Comparison of ENCODE assay signal across 9 mouse cellular contexts in genomic region chr19:46511263-46511662, GRCm38 (mm10). TPM values are rescaled to one million over a fixed set of nuclear protein-coding genes. Genes with fewer than 3 reads are reported as not detected.
DNase-seq lines count a peak whose midpoint lies in the region; ATAC-seq and TF ChIP-seq lines count a peak whose summit lies in the region.
"Had no signal": no experiment of that assay in that cellular context is flagged by ENCODE, and none has a peak within 500 bp of the region (broad histone marks: within the 10 kb centered on the region; RNA-seq: fewer than 3 reads in every experiment).

No protein-coding gene starts in this region.

- intact Hi-C loops in heart, postnatal 14 days (cut with DNase I): loop anchor here (2.0 kb wide), 1 partner anchor 14 kb away; no protein-coding TSS in a partner anchor

- no peak for TF ChIP-seq EP300 in CH12.LX (IDR thresholded peaks at IDR 0.05; ENCODE audit: low read length)
- TF ChIP-seq EP300 in lung, postnatal 0 days (IDR thresholded peaks at IDR 0.05): no peak; the same call in 1 of the 2 replicates

- dilution Hi-C loops in CH12.LX (cut with MboI; ENCODE audit: extremely low pct_ligation_motif_present, extremely low pct_unique_long_range_greater_than_20kb, low sequenced_read_pairs): no loop called here

- H3K9ac ChIP-seq in CH12.LX (ENCODE audit: insufficient read depth, low read depth): peak overlapping the region; percentile 35
- H3K9ac ChIP-seq in heart, embryonic 15.5 days: no peak overlapping the region
- no peak overlapping the region for H3K9ac ChIP-seq in lung, postnatal 0 days (replicated peaks; ENCODE audit: low read depth)

- peaks cover 24 to 62% of the 10 kb centered on the region in 2 experiments for H3K4me1 ChIP-seq in CH12.LX (ENCODE audit: control insufficient read depth in 1 of 2, insufficient read depth in 2 of 2)
- peaks cover 56% of the 10 kb centered on the region for H3K4me1 ChIP-seq in heart, embryonic 15.5 days (replicated peaks)
- H3K4me1 ChIP-seq in lung, postnatal 0 days (ENCODE audit: insufficient read depth, low read depth, low read length): peaks cover 50% of the 10 kb centered on the region

- DNase-seq in heart, adult 11 months: peak; percentile 98
- no peak for DNase-seq in heart, postnatal 14 days
- peak; percentile 73 for DNase-seq in CH12.LX (ENCODE audit: extremely low read depth)
- DNase-seq in lung, postnatal 0 days (ENCODE audit: low spot score): peak; percentile 80
- no peak for DNase-seq in frontal cortex, postnatal 36 days (ENCODE audit: low spot score in 2 of 2)
- no peak for DNase-seq in testis, postnatal 14 days (ENCODE audit: low spot score)
- no peak for DNase-seq in layer of hippocampus, adult 18-20 months (ENCODE audit: low spot score in 2 of 2)

- no peaks in the 10 kb centered on the region for H3K9me3 ChIP-seq in CH12.LX (replicated peaks; ENCODE audit: low read length)
- no peaks in the 10 kb centered on the region for H3K9me3 ChIP-seq in heart, embryonic 15.5 days (replicated peaks)
- H3K9me3 ChIP-seq in lung, postnatal 0 days (ENCODE audit: low read length): no peaks in the 10 kb centered on the region

- peaks cover 52% of the 10 kb centered on the region for H3K79me2 ChIP-seq in CH12.LX (replicated peaks; ENCODE audit: control insufficient read depth, extremely low read depth, insufficient read depth, poor library complexity, severe bottlenecking)

- 70% methylated on average over 10 of the region's 10 CpGs for WGBS in heart, embryonic 15.5 days
- WGBS in lung, postnatal 0 days: 45% methylated on average over 10 of the region's 10 CpGs

- in situ Hi-C loops in CH12.LX (cut with MboI; ENCODE audit: low pct_ligation_motif_present, low pct_unique_long_range_greater_than_20kb, low sequenced_read_pairs): no loop called here

- H3K27me3 ChIP-seq in CH12.LX (replicated peaks): no peaks in the 10 kb centered on the region
- H3K27me3 ChIP-seq in heart, embryonic 15.5 days: no peaks in the 10 kb centered on the region
- no peaks in the 10 kb centered on the region for H3K27me3 ChIP-seq in lung, postnatal 0 days (replicated peaks; ENCODE audit: insufficient read depth, low read length)

- H3K4me2 ChIP-seq in CH12.LX (ENCODE audit: insufficient read depth, low read depth, poor library complexity, severe bottlenecking): peak overlapping the region; percentile 32
- H3K4me2 ChIP-seq in heart, embryonic 15.5 days: no peak overlapping the region
- H3K4me2 ChIP-seq in lung, postnatal 0 days (replicated peaks; ENCODE audit: low read depth, low read length): 0 out of 2 replicates have a peak overlapping the region, but pooled peaks have one; percentile 8

- peaks cover 52 to 91% of the 10 kb centered on the region in 2 experiments for H3K36me3 ChIP-seq in CH12.LX (replicated peaks in 1 of 2; ENCODE audit: control insufficient read depth in 1 of 2, insufficient read depth in 1 of 2, low read length in 1 of 2)
- peaks cover 56% of the 10 kb centered on the region for H3K36me3 ChIP-seq in heart, embryonic 15.5 days
- H3K36me3 ChIP-seq in lung, postnatal 0 days (ENCODE audit: insufficient read depth, low read length): peaks cover 37% of the 10 kb centered on the region

- no peak for TF ChIP-seq POLR2A in CH12.LX (IDR thresholded peaks at IDR 0.05; ENCODE audit: low read depth, low read length)

- no peak for TF ChIP-seq RAD21 in CH12.LX (IDR thresholded peaks at IDR 0.05; ENCODE audit: low read depth, low read length)

- peak overlapping the region; percentile 81 for H3K27ac ChIP-seq in CH12.LX (ENCODE audit: insufficient read depth, low read depth)
- peak overlapping the region; percentile 53 for H3K27ac ChIP-seq in heart, embryonic 15.5 days
- H3K27ac ChIP-seq in lung, postnatal 0 days (ENCODE audit: low read length): peak overlapping the region; percentile 100

- H3K4me3 ChIP-seq in CH12.LX (replicated peaks in 1 of 3; ENCODE audit: low read depth in 2 of 3, low read length in 2 of 3, poor library complexity in 1 of 3): peak overlapping the region in 2 of 3 experiments; percentile 2 to 30
- H3K4me3 ChIP-seq in heart, embryonic 15.5 days: no peak overlapping the region
- no peak overlapping the region for H3K4me3 ChIP-seq in lung, postnatal 0 days (ENCODE audit: low read depth, low read length)
- H3K4me3 ChIP-seq: erythroblast, embryonic 14.5 days had no signal

- no peak for TF ChIP-seq CTCF in CH12.LX (conservative IDR thresholded peaks at IDR 0.05 in 1 of 2, IDR thresholded peaks at IDR 0.05 in 1 of 2; ENCODE audit: low read depth in 2 of 2, low read length in 2 of 2)
- TF ChIP-seq CTCF in lung, postnatal 0 days (IDR thresholded peaks at IDR 0.05): no peak

- ATAC-seq in heart, embryonic 15.5 days (replicated peaks; ENCODE audit: insufficient number of reproducible peaks, insufficient read depth, low FRiP score, low read depth): no peak
- peak; percentile 65 for ATAC-seq in lung, postnatal 0 days

TF ChIP-seq in CH12.LX, 34 proteins besides CTCF, POLR2A, EP300 and RAD21:
- TF ChIP-seq ZNF384 (IDR thresholded peaks at IDR 0.05; ENCODE audit: low read depth, low read length) (peak; percentile 23; the same call in 1 of the 2 replicates), GABPA (IDR thresholded peaks at IDR 0.05; ENCODE audit: insufficient replicate concordance, low read depth, low read length) (no peak), ZMIZ1 (IDR thresholded peaks at IDR 0.05; ENCODE audit: low read depth, low read length) (no peak), CHD1 (IDR thresholded peaks at IDR 0.05; ENCODE audit: low read depth, low read length) (no peak), BHLHE40 (IDR thresholded peaks at IDR 0.05; ENCODE audit: low read depth, low read length) (peak; percentile 68), KAT2A (IDR thresholded peaks at IDR 0.05; ENCODE audit: insufficient replicate concordance, low read length) (no peak), SIN3A (IDR thresholded peaks at IDR 0.05; ENCODE audit: low read length) (peak; percentile 81), ZC3H11A (IDR thresholded peaks at IDR 0.05; ENCODE audit: low read depth, low read length) (no peak), USF2 (conservative IDR thresholded peaks at IDR 0.05; ENCODE audit: low read depth, low read length) (no peak; the same call in 1 of the 2 replicates), MAFK (IDR thresholded peaks at IDR 0.05; ENCODE audit: insufficient replicate concordance, low read length) (no peak), MYC (IDR thresholded peaks at IDR 0.05; ENCODE audit: low read depth, low read length) (peak; percentile 55; the same call in 1 of the 2 replicates), CHD2 (IDR thresholded peaks at IDR 0.05; ENCODE audit: low read length) (no peak), MAX (IDR thresholded peaks at IDR 0.05; ENCODE audit: low read length) (no peak; the same call in none of the 2 replicates), TCF12 (IDR thresholded peaks at IDR 0.05; ENCODE audit: low read depth, low read length) (no peak), MAZ (IDR thresholded peaks at IDR 0.05; ENCODE audit: low read depth, low read length) (no peak), JUND (conservative IDR thresholded peaks at IDR 0.05; ENCODE audit: low read depth, low read length) (no peak), PAX5 (IDR thresholded peaks at IDR 0.05; ENCODE audit: low read length) (no peak), NRF1 (IDR thresholded peaks at IDR 0.05; ENCODE audit: low read depth, low read length) (no peak), POLR2AphosphoS2 (IDR thresholded peaks at IDR 0.05; ENCODE audit: low read depth, low read length) (no peak), SMC3 (IDR thresholded peaks at IDR 0.05; ENCODE audit: low read depth, low read length) (no peak), ZKSCAN1 (IDR thresholded peaks at IDR 0.05; ENCODE audit: borderline replicate concordance, low read depth, low read length) (no peak), RCOR1 (conservative IDR thresholded peaks at IDR 0.05; ENCODE audit: low read depth, low read length) (no peak), USF1 (IDR thresholded peaks at IDR 0.05; ENCODE audit: low read depth, low read length) (no peak), ETS1 (conservative IDR thresholded peaks at IDR 0.05; ENCODE audit: low read depth, low read length) (peak; percentile 16; the same call in 1 of the 2 replicates)

RNA-seq across cellular contexts. Expression of gene Trim8, which starts 9.8 kb away (rescaled TPM):
- 10 to 100 TPM; 47.6 to 50.0 TPM for total RNA-seq in heart, postnatal 14 days (2021)
- total RNA-seq in CH12.LX (2012; rRNA removed) (11.0 and 12.0 TPM in 2 replicates), CH12.LX (2014; rRNA removed) (3.7 and 4.4 TPM in 2 replicates)
- 23.3 and 24.9 TPM in 2 replicates for polyA plus RNA-seq in CH12.LX (2012; ENCODE audit: insufficient read length, low read depth)
- 15.9 and 19.2 TPM in 2 replicates for polyA plus RNA-seq in heart, embryonic 15.5 days (2015; fragmentation: Nextera tagmentation; extraction: Ambion mirVana)
- 34.1 and 34.8 TPM in 2 replicates for polyA plus RNA-seq in lung, postnatal 0 days (2015; fragmentation: Nextera tagmentation; extraction: Ambion mirVana)
- 100 to 1,000 TPM; 110 to 112 TPM for total RNA-seq in layer of hippocampus, adult 18-20 months (2021)

Comparison
In these comparisons a context has a peak if more than half of its experiments do, and no peak if none do; other contexts are left out.
1. DNase-seq: peak in heart, adult 11 months (single experiment), CH12.LX (single experiment) and lung, postnatal 0 days (single experiment); none in heart, postnatal 14 days (0 of 2), frontal cortex, postnatal 36 days (0 of 2), testis, postnatal 14 days (single experiment) and layer of hippocampus, adult 18-20 months (0 of 2).
2. H3K4me3 ChIP-seq: peak in CH12.LX (2 of 3); none in heart, embryonic 15.5 days (single experiment) and lung, postnatal 0 days (single experiment).
3. Peak in every context shown above with its lines, with median percentiles within 50 percentile points of each other: H3K27ac ChIP-seq.